Mouse (Mus musculus) Patski (cell line): ENCODE measurements around the gene Zbtb22. TPM values are rescaled to one million over a fixed set of nuclear protein-coding genes. Genes with fewer than 3 reads are reported as not detected.
A peak's percentile ranks its signal among the peaks of the same experiment; 100 is the strongest.

Source experiments
- ATAC-seq: fragments of 100-300 bp; one replicate; pipeline ENCODE4 v1.8.0; 2021
- CTCF ChIA-PET: fragments of 350-600 bp; sonication (Branson Sonifier 250); formaldehyde crosslinking; loops from one replicate; lab custom pipeline; 2022; ENCODE audit warnings: inconsistent platforms; lab: Charles Lee
- POLR2A ChIA-PET: fragments of 350-600 bp; sonication (Branson Sonifier 250); formaldehyde crosslinking; loops from one replicate; lab custom pipeline; 2022; ENCODE audit warnings: antibody characterized with exemption, inconsistent platforms; lab: Charles Lee
- DNase-seq: peaks from one replicate; pipeline ENCODE4 v3.0.0-alpha.2; 2011; ENCODE audit warnings: low read depth, low spot score
- H3K27me3 ChIP-seq: fragments of 371-371 bp; one replicate; pipeline ENCODE4 v1.5.1; 2021
- CTCF ChIP-seq: fragments of 100-300 bp; IDR thresholded peaks from one replicate; pipeline ENCODE4 v1.5.1; 2021
- in situ Hi-C: fragments of 300-500 bp; cut with MboI; formaldehyde crosslinking; loops from 3 replicates; pipeline ENCODE4 v1.11.1; 2018; ENCODE audit warnings: low pct_unique_long_range_greater_than_20kb, mixed read lengths
- polyA plus RNA-seq: library from polyadenylated mRNA; unstranded; gene quantifications from one replicate; pipeline ENCODE4 v1.2.3, GENCODE M21; 2021

Gene Zbtb22
- polyA plus RNA-seq, 1 experiment from 2014 or later: 30.7 TPM

DNA sequence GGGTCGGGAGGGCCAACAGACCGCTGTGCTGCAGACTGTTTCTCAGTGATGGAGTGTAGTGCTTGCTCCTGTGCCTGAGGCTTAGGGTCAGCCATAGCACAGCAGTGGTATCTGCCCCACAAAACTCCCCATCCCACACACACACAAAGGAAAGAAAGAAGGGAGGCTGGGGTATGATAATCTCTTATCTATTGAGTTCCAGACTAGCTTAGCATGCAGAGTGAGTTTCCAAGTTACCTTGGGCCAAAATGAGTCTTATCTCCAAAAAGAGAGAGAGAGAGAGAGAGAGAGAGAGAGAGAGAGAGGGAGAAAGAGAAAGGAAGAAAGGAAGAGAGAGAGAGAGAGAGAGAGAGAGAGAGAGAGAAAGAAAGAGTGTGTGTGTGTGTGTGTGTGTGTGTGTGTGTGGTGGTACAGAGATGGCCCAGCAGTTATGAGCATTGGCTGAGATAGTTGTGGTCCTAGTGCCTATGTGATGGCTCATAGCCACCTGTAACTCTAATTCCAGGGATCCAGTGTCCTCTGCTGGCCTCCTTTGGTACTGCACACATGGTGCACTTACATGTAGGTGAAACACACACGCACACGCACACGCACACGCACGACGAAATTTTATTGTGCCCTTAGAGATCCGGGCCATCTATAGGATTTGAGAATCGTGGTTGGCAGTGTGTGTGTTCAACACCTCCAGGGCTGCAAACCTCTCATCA lies 9.0 kb downstream of the Zbtb22 start:
- ATAC-seq (no peak), DNase-seq (no peak)
- CTCF ChIA-PET: no interaction called here
- no peak for TF ChIP-seq CTCF
- H3K27me3 ChIP-seq: no peaks in the 10 kb centered on the region
- in situ Hi-C loops: no loop called here
- POLR2A ChIA-PET: interaction anchor here (0.7 kb wide), 1 partner anchor 334 kb away, joined by 6 read pairs; no protein-coding TSS in a partner anchor

DNA sequence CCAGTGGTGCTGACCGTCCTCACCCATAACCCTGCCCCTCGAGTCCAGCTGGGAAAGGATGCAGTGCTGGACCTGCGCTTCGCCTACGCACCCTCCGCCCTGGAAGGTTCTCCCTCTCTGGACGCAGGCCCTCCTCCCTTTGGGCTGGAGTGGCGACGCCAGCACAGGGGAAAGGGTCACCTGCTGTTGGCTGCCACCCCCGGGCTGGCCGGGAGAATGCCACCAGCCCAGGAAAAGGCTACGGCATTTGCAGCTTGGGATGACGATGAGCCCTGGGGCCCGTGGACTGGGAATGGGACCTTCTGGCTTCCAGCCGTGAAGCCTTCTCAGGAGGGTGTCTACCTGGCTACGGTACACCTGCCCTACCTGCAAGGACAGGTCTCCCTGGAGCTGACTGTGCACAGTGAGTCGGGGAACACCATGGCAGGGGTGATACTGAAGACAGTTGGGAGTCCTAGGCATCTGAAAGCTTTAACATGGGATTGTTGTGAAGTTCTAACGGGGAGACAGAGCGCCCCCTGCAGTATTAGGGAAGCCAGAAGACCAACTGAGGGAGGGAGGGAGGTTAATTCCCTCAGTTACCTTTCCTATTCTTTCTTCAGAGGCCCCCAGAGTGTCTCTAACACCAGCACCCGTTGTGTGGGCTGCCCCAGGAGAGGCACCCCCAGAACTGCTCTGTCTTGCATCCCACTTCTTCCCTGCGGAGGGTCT lies 9.9 kb downstream of the Zbtb22 start:
- H3K27me3 ChIP-seq: no peaks in the 10 kb centered on the region
- no peak for TF ChIP-seq CTCF
- no peak for ATAC-seq
- POLR2A ChIA-PET: interaction anchor here (0.7 to 1.2 kb wide), 2 partner anchors 17 to 333 kb away, joined by 3 to 6 read pairs; no protein-coding TSS in a partner anchor
- in situ Hi-C loops: no loop called here
- CTCF ChIA-PET: interaction anchor here (1.2 to 1.4 kb wide), 2 partner anchors 28 to 31 kb away, joined by 3 to 4 read pairs; no protein-coding TSS in a partner anchor
- DNase-seq: no peak

DNA sequence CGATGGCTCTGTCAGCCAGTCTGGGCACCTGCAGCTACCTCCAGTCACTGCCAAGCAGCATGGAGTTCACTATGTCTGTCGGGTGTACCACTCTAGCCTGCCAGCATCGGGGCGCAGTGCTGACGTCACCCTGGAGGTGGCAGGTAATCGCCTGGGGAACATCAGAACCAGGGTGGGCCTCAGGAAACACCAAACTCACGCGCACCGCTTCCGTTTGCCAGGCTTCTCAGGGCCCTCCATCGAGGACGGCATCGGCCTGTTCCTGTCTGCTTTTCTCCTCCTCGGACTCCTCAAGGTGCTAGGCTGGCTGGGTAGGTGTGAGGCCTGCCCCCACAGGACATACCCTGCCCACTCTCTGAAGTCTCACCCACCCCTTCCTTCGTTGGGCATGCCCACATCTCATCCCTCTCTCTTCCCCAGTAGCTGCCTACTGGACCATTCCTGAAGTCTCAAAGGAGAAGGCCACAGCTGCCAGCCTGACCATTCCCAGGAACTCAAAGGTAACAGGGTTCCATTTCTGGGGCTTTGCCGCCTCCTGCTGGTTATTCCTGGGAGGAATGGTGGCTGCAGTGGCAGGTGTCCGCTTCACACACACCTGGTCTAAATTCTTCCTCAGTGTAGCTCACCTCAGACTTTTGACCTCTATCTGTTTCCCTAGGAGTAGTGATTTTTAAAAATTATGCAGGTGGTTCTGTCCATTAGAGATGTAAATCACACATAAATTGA lies 10.7 kb downstream of the Zbtb22 start:
- in situ Hi-C loops: no loop called here
- no peak for DNase-seq
- ChIA-PET POLR2A (interaction anchor here (1.2 kb wide), 1 partner anchor 18 kb away, joined by 3 read pairs; no protein-coding TSS in a partner anchor), CTCF (interaction anchor here (1.0 to 1.4 kb wide), 4 partner anchors 11 to 32 kb away, joined by 3 to 5 read pairs (median 4); partner anchors contain the start of genes Tapbp and Zbtb22)
- no peak for TF ChIP-seq CTCF
- ATAC-seq: no peak
- no peaks in the 10 kb centered on the region for H3K27me3 ChIP-seq

DNA sequence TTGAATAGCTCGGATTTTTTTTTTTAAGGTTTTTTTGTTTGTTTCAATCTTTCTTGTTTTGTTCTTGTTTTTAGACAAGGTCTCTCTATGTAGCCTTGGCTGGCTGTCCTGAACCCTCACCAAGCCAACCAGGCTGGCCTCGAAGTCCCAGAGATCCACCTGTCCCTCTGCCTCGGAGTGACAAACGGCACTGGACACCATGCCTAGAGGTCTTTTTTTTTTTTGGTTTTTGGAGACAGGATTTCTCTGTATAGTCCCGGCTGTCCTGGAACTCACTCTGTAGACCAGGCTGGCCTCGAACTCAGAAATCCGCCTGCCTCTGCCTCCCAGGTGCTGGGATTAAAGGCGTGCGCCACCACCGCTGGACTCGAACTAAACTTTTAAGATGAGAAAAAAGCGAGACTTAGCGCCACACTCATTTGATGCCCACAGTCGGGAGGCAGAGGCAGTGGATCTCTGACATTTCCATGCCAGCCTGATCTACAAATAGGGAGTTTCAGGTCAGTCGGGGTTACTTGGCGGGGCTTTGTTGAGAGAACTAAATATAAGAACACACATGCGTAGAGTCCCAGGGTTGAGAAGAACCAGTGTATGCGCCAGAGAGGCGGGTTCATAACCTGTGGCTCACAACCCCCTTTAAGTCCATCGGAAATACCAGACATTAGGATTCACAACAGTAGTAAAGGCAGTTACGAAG lies 12.7 kb downstream of the Zbtb22 start:
- in situ Hi-C loops: no loop called here
- TF ChIP-seq CTCF: no peak
- ChIA-PET POLR2A (no interaction called here), CTCF (interaction anchor here (0.9 kb wide), 1 partner anchor 30 kb away, joined by 3 read pairs; no protein-coding TSS in a partner anchor)
- DNase-seq (no peak), ATAC-seq (no peak)
- no peaks in the 10 kb centered on the region for H3K27me3 ChIP-seq

DNA sequence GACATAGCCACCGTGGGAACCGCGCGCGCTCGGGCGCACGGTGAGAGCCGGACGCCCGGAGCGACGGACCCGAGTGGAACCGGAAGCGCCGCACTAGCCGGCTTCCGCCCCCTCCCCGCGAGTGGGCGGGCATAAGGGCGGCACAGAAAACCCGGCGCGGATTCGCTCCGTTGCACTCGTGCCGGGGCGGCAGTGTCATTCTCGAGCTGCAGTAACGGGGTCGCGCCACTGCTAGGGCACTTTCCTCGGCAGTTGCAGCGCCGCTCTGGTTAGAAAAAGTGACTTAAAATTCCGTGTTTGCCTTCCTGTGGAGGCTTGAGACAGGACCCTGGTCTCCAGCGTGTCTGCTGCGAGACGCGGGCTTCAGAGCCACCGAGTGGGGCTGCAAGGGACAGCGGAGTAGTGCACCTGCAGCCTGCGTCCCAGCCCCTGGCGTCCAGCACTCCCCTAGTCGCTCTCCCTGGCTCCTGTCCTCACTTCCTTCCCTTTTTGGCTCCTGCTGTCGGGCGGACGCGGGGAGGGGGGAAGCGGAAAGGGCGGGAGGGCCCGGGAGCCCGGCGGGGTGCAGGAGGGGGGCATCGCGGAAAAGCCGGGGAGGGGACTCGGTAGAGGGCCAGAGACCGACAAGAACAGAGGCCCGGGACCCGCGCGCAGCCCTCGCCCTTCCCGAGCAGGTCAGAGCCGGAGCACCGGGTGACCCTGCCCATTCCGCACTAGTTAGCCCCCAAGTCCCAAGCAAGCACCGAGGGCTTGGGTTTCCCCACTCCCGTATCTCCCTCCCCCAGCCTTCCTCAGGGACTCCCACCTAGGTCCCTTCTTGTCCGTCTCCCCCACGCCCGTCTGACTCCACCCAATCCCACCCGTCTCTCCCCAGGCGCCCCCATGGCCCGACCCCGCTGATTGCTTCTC lies 13.9 kb downstream of the Zbtb22 start, which contains the start of gene Rgl2:
Rgl2 (plus strand) TSS at position 173 of the 909 bp plus-strand sequence.
- CTCF ChIA-PET: no interaction called here
- in situ Hi-C loops: no loop called here
- POLR2A ChIA-PET: interaction anchor here (0.6 to 1.6 kb wide), 4 partner anchors 15 to 25 kb away, joined by 3 to 5 read pairs (median 3); no protein-coding TSS in a partner anchor
- H3K27me3 ChIP-seq: no peaks in the 10 kb centered on the region
- TF ChIP-seq CTCF: no peak
- ATAC-seq (peak; percentile 36), DNase-seq (no peak)

DNA sequence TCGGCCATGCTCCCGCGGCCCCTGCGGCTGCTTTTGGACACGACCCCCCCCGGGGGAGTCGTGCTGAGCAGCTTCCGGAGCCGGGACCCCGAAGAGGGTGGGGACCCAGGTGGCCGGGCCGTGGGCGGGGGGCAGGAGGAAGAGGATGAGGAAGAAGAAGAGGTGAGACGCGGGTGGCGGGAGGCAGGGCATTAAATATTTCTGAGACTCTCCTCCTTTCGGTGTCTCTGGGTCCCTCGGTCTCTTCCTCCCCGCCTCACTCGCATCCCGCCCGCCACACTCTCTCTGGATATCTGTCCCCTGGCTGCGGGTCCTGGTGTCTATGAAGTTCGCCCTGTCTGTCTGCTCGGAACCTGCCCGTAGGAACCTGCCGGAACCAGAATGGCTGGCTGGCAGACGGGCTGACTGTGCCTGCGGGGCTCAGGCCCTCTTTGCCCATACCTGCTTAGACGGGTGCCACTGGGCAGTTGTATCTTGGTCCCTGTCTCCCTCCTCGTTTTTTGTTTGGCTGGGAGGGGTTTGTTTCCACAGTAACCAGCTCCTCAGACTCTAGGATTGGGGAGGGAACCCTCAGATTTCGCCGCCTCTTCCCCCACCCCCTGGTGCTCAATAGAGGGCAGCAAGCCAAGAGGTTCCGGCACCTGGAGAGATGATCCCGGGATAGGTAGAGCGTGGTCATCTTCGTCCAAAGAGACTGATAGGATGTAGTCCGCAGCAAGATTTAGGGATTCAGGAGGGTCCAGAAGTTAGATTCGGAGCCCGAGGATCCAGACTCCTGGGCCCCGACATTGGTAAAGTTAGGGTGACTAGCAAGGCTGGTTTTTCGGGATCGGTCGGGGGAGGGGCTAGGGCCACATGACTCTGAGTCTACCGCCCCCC lies 14.8 kb downstream of the Zbtb22 start:
- CTCF ChIA-PET: interaction anchor here (1.5 kb wide), 1 partner anchor 10 kb away, joined by 5 read pairs; the partner anchor contains the start of genes Pfdn6 and Wdr46
- in situ Hi-C loops: no loop called here
- TF ChIP-seq CTCF: no peak
- no peaks in the 10 kb centered on the region for H3K27me3 ChIP-seq
- POLR2A ChIA-PET: interaction anchor here (0.6 to 1.6 kb wide), 6 partner anchors 9 to 93 kb away, joined by 3 to 8 read pairs (median 4); partner anchors contain the start of gene Wdr46
- ATAC-seq: peak; percentile 44
- DNase-seq: no peak

DNA sequence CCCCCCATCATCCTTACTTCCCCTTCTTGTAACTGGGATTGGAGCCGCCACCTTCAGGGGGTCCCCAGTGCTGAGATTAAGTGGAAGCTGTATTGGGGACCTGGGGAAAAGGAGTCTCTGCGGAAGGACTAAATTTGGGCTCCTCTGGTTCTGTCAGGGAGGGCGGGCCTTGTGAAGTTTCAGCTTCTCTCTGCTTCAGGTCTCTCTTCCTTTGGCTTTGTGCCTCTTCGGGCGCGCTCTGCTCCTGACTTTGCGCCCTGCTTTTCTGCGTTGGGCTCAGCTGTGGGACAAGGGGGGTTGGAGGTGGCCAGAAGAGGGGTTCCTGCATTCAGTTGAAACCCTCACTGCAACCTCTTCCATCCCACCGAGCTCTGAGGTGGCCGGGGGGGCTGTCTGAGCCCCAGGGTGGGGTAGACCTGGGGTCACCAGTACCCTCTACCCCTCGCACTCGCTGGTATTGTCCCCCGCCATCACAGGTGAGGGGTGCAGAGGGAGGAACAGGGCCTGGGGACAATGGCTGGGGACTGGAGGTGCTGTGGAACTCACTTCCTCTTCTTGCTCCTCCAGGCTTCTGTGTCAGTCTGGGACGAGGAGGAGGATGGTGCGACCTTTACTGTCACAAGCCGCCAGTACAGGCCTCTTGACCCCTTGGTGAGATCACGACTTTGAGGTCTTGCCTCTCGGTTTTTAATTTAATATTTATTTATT lies 15.6 kb downstream of the Zbtb22 start:
- no peaks in the 10 kb centered on the region for H3K27me3 ChIP-seq
- in situ Hi-C loops: no loop called here
- DNase-seq (no peak), ATAC-seq (no peak)
- CTCF ChIA-PET: interaction anchor here (1.5 kb wide), 1 partner anchor 9 kb away, joined by 5 read pairs; the partner anchor contains the start of genes Pfdn6 and Wdr46
- TF ChIP-seq CTCF: no peak
- POLR2A ChIA-PET: interaction anchor here (0.8 to 1.6 kb wide), 4 partner anchors 9 to 92 kb away, joined by 3 to 8 read pairs (median 4); partner anchors contain the start of gene Wdr46
